Mouse (Mus musculus) lung, embryonic 16.5 days (tissue): ENCODE measurements around the gene Olfr1341. TPM values are rescaled to one million over a fixed set of nuclear protein-coding genes. Genes with fewer than 3 reads are reported as not detected.

Source experiments
- ATAC-seq: fragments of 200-750 bp; cut with Nextera tagmentation; 2 replicates; pipeline ENCODE4 v1.8.0; 2017; ENCODE audit warnings: low read depth, mild to moderate bottlenecking, moderate library complexity
- H3K27ac ChIP-seq: fragments of 300-500 bp; sonication (generic); 2 replicates; pipeline ENCODE4 v1.5.1; 2014; ENCODE audit warnings: mild to moderate bottlenecking, control low read depth, low read length
- H3K27me3 ChIP-seq: fragments of 300-500 bp; sonication (generic); 2 replicates; pipeline ENCODE4 v1.6.1; 2014; ENCODE audit warnings: low read depth, low read length, mixed read lengths; ENCODE audit not compliant: control insufficient read depth, insufficient read depth
- H3K36me3 ChIP-seq: fragments of 300-500 bp; sonication (generic); 2 replicates; pipeline ENCODE4 v1.6.1; 2014; ENCODE audit warnings: low read length; ENCODE audit not compliant: control insufficient read depth, insufficient read depth
- H3K4me1 ChIP-seq: fragments of 300-500 bp; sonication (generic); replicated peaks from 2 replicates; pipeline ENCODE4 v1.6.1; 2014; ENCODE audit warnings: low read length, mixed read lengths; ENCODE audit not compliant: control insufficient read depth, insufficient read depth
- H3K4me2 ChIP-seq: fragments of 300-500 bp; sonication (generic); 2 replicates; pipeline ENCODE4 v1.6.1; 2014; ENCODE audit warnings: low read depth, low read length, control low read depth
- H3K4me3 ChIP-seq: fragments of 300-500 bp; sonication (generic); 2 replicates; pipeline ENCODE4 v1.5.1; 2014; ENCODE audit warnings: mild to moderate bottlenecking, low read length, control low read depth
- H3K9ac ChIP-seq: fragments of 300-500 bp; sonication (generic); 2 replicates; pipeline ENCODE4 v1.6.1; 2014; ENCODE audit warnings: low read length, control low read depth
- H3K9me3 ChIP-seq: fragments of 300-500 bp; sonication (generic); 2 replicates; pipeline ENCODE4 v1.6.1; 2016; ENCODE audit warnings: low read length; ENCODE audit not compliant: control insufficient read depth
- WGBS: fragments of 180-500 bp; shearing (Covaris S2); extraction: QIAGEN DNeasy Blood & Tissue Kit; methylation state at CpG from one replicate; pipeline ENCODE4 v1.1.7; 2014; 5-methylcytosine and 5-hydroxymethylcytosine counted together
- polyA plus RNA-seq: library from polyadenylated mRNA; unstranded; fragments of >200 nt; fragmentation: Nextera tagmentation; extraction: Ambion mirVana; gene quantifications from 2 replicates; pipeline ENCODE4 v1.2.1, GENCODE M21; 2015

Gene Olfr1341
- polyA plus RNA-seq, 1 experiment from 2014 or later: not detected

GRCm38 (mm10) chr4:118731875-118732274, 28.6 kb downstream of the Olfr1341 start, which contains the start of gene Olfr1339:
Gene Olfr1339 (plus strand): TSS chr4:118732175.
- no peak within 1 kb of the TSS for H3K27ac ChIP-seq
- H3K9me3 ChIP-seq: no peaks in the 10 kb centered on the region
- no peaks in the 10 kb centered on the region for H3K27me3 ChIP-seq
- no peak within 1 kb of the TSS for H3K9ac ChIP-seq
- no peak for ATAC-seq
- H3K4me1 ChIP-seq: no peaks in the 10 kb centered on the region
- no peak within 1 kb of the TSS for H3K4me3 ChIP-seq
- WGBS: 92% methylated on average over 1 of the region's 1 CpGs
- H3K36me3 ChIP-seq: no peaks in the 10 kb centered on the region
- H3K4me2 ChIP-seq: no peak within 1 kb of the TSS

GRCm38 (mm10) chr4:118739574-118739973, 36.3 kb downstream of the Olfr1341 start:
- no peak overlapping the region for H3K4me2 ChIP-seq
- H3K27ac ChIP-seq: no peak overlapping the region
- H3K4me3 ChIP-seq: no peak overlapping the region
- no peak overlapping the region for H3K9ac ChIP-seq
- H3K4me1 ChIP-seq: no peaks in the 10 kb centered on the region
- no peaks in the 10 kb centered on the region for H3K9me3 ChIP-seq
- 59% methylated on average over 3 of the region's 3 CpGs for WGBS
- no peaks in the 10 kb centered on the region for H3K36me3 ChIP-seq
- no peak for ATAC-seq
- peaks cover 4% of the 10 kb centered on the region; the same call in 1 of the 2 replicates for H3K27me3 ChIP-seq

GRCm38 (mm10) chr4:118740988-118741698, 37.8 kb downstream of the Olfr1341 start:
- Histone ChIP-seq H3K9me3 (peaks cover under 1% of the 10 kb centered on the region; the same call in 1 of the 2 replicates), H3K4me1 (no peaks in the 10 kb centered on the region), H3K27me3 (peaks cover 4% of the 10 kb centered on the region; the same call in 1 of the 2 replicates), H3K9ac (no peak overlapping the region), H3K36me3 (no peaks in the 10 kb centered on the region), H3K27ac (no peak overlapping the region), H3K4me3 (no peak overlapping the region), H3K4me2 (no peak overlapping the region)
- ATAC-seq: no peak
- WGBS: 4% methylated on average over 11 of the region's 11 CpGs

GRCm38 (mm10) chr4:118741881-118742280, 38.6 kb downstream of the Olfr1341 start:
- no peak overlapping the region for H3K27ac ChIP-seq
- 9% methylated on average over 16 of the region's 16 CpGs for WGBS
- ATAC-seq: no peak

GRCm38 (mm10) chr4:118758637-118759036, 55.3 kb downstream of the Olfr1341 start, which contains the start of gene Olfr1338:
Gene Olfr1338 (minus strand): TSS chr4:118758737.
- no peaks in the 10 kb centered on the region for H3K36me3 ChIP-seq
- H3K27me3 ChIP-seq: no peaks in the 10 kb centered on the region
- no peak within 1 kb of the TSS for H3K4me3 ChIP-seq
- no peak for ATAC-seq
- H3K27ac ChIP-seq: no peak within 1 kb of the TSS
- H3K9ac ChIP-seq: no peak within 1 kb of the TSS
- H3K9me3 ChIP-seq: no peaks in the 10 kb centered on the region
- 75% methylated on average over 1 of the region's 1 CpGs for WGBS
- H3K4me2 ChIP-seq: no peak within 1 kb of the TSS
- no peaks in the 10 kb centered on the region for H3K4me1 ChIP-seq

More at GRCm38 (mm10) chr4:118741881-118742280, 38.6 kb downstream of the Olfr1341 start:
- H3K27me3 ChIP-seq: peaks cover 4% of the 10 kb centered on the region; the same call in 1 of the 2 replicates
- H3K9ac ChIP-seq: no peak overlapping the region
- no peaks in the 10 kb centered on the region for H3K36me3 ChIP-seq
- no peak overlapping the region for H3K4me3 ChIP-seq
- H3K9me3 ChIP-seq: peaks cover 2% of the 10 kb centered on the region; the same call in 1 of the 2 replicates
- H3K4me1 ChIP-seq: no peaks in the 10 kb centered on the region
- H3K4me2 ChIP-seq: no peak overlapping the region

Other genes starting within 250 kb of the Olfr1341 start
- gene Mpl, start 246.0 kb upstream of the Olfr1341 start, polyA plus RNA-seq: 0.67 and 0.83 TPM in 2 replicates
- gene Tie1, start 213.5 kb upstream of the Olfr1341 start, polyA plus RNA-seq: 99.4 and 102 TPM in 2 replicates
- 18.8 and 21.1 TPM in 2 replicates for gene 2610528J11Rik, start 176.5 kb upstream of the Olfr1341 start, polyA plus RNA-seq
- 8.0 and 8.4 TPM in 2 replicates for gene Tmem125, start 159.5 kb upstream of the Olfr1341 start, polyA plus RNA-seq
- gene Cfap57, start 82.7 kb upstream of the Olfr1341 start, polyA plus RNA-seq: 1.3 and 1.6 TPM in 2 replicates
- 116 and 125 TPM in 2 replicates for gene Ebna1bp2, start 82.7 kb upstream of the Olfr1341 start, polyA plus RNA-seq
- not detected in 2 replicates for gene Olfr62, start 44.6 kb upstream of the Olfr1341 start, polyA plus RNA-seq
- gene Olfr1342, start 10.8 kb upstream of the Olfr1341 start, polyA plus RNA-seq: 0.50 and 0.59 TPM in 2 replicates
- not detected in 2 replicates for gene Olfr1340, start 16.6 kb downstream of the Olfr1341 start, polyA plus RNA-seq
- not detected in 2 replicates for gene Olfr1339, start 28.7 kb downstream of the Olfr1341 start, polyA plus RNA-seq
- not detected in 2 replicates for gene Olfr1338, start 55.2 kb downstream of the Olfr1341 start, polyA plus RNA-seq
- not detected in 2 replicates for gene Olfr1337, start 79.1 kb downstream of the Olfr1341 start, polyA plus RNA-seq
- gene Olfr1335, start 106.4 kb downstream of the Olfr1341 start, polyA plus RNA-seq: not detected in 2 replicates
- gene Olfr1333, start 132.8 kb downstream of the Olfr1341 start, polyA plus RNA-seq: not detected in 2 replicates
- not detected in 2 replicates for gene Olfr1331, start 161.1 kb downstream of the Olfr1341 start, polyA plus RNA-seq
- gene Olfr1330, start 185.1 kb downstream of the Olfr1341 start, polyA plus RNA-seq: not detected in 2 replicates
- gene Olfr1329, start 213.9 kb downstream of the Olfr1341 start, polyA plus RNA-seq: not detected in 2 replicates
- gene Olfr1328, start 235.1 kb downstream of the Olfr1341 start, polyA plus RNA-seq: not detected in 2 replicates